Mouse (Mus musculus) liver, adult 2 months (tissue): ENCODE measurements around the gene Dnah7b. TPM values are rescaled to one million over a fixed set of nuclear protein-coding genes. Genes with fewer than 3 reads are reported as not detected.

Source experiments
- DNase-seq: peaks from one replicate; pipeline ENCODE4 v3.0.0-alpha.2; 2011; ENCODE audit warnings: low read depth, low spot score; ENCODE audit errors: extremely low read depth
- H3K27ac ChIP-seq: fragments of 200-500 bp; replicated peaks from 2 replicates; pipeline ENCODE4 v1.5.1; 2012; ENCODE audit warnings: low read depth, mild to moderate bottlenecking, control low read depth, inconsistent platforms, low read length; ENCODE audit not compliant: insufficient read depth
- H3K27me3 ChIP-seq: fragments of 200-500 bp; 2 replicates; pipeline ENCODE4 v1.6.1; 2012; ENCODE audit warnings: mild to moderate bottlenecking, moderate library complexity, low read length, inconsistent platforms; ENCODE audit not compliant: control insufficient read depth, insufficient read depth
- H3K36me3 ChIP-seq: fragments of 200-500 bp; 2 replicates; pipeline ENCODE4 v1.6.1; 2012; ENCODE audit warnings: low read length, inconsistent platforms; ENCODE audit not compliant: control insufficient read depth, insufficient read depth
- H3K4me1 ChIP-seq: fragments of 200-500 bp; 2 replicates; pipeline ENCODE4 v1.6.1; 2011; ENCODE audit warnings: low read length; ENCODE audit not compliant: control insufficient read depth, insufficient read depth
- H3K4me3 ChIP-seq: fragments of 200-500 bp; 2 replicates; pipeline ENCODE4 v1.5.1; 2011; ENCODE audit warnings: low read depth, mild to moderate bottlenecking, control low read depth, low read length, moderate library complexity; ENCODE audit not compliant: insufficient read depth
- H3K79me2 ChIP-seq: fragments of 200-500 bp; 2 replicates; pipeline ENCODE4 v1.6.1; 2012; ENCODE audit warnings: inconsistent platforms, mild to moderate bottlenecking, low read length, moderate library complexity; ENCODE audit not compliant: control insufficient read depth, insufficient read depth
- H3K9ac ChIP-seq: fragments of 200-500 bp; 2 replicates; pipeline ENCODE4 v1.6.1; 2012; ENCODE audit warnings: low read depth, mild to moderate bottlenecking, control low read depth, inconsistent platforms, low read length
- CTCF ChIP-seq: fragments of 200-500 bp; IDR thresholded peaks from 2 replicates; pipeline ENCODE4 v1.5.1; 2011; ENCODE audit warnings: low read depth, low read length, control low read depth
- POLR2A ChIP-seq: fragments of 200-500 bp; IDR thresholded peaks from 2 replicates; pipeline ENCODE4 v1.6.1; 2011; ENCODE audit warnings: low read length, control low read depth; ENCODE audit not compliant: insufficient read depth; ENCODE audit errors: extremely low read depth
- WGBS: fragments of 180-500 bp; shearing (Covaris S2); methylation state at CpG from one replicate; pipeline ENCODE4 v1.1.7; 2018; 5-methylcytosine and 5-hydroxymethylcytosine counted together
- polyA plus RNA-seq: library from polyadenylated mRNA; depleted of rRNA; stranded (reverse); fragments of >200 nt; gene quantifications from 2 replicates; pipeline ENCODE4 v1.2.3, GENCODE M21; 2012; rRNA removed
- total RNA-seq: library from RNA; depleted of rRNA; stranded (reverse); fragments of >200 nt; gene quantifications from 2 replicates; pipeline ENCODE4 v1.2.3, GENCODE M21; 2014; rRNA removed

Dnah7b gene
- total RNA-seq, result 0.13 and 0.18 TPM in 2 replicates
- 0.10 TPM in 1 of 2 replicates, not detected in the other for polyA plus RNA-seq

GRCm38 (mm10) chr1:46066015-46066414 is at the start of gene Dnah7b:
TSS of gene Dnah7b (plus strand) at chr1:46066315.
- no peak for DNase-seq
- Histone ChIP-seq H3K4me3 (peak within 1 kb of the TSS; percentile 63), H3K9ac (peak within 1 kb of the TSS; percentile 66), H3K27ac (no peak within 1 kb of the TSS), H3K27me3 (no peaks in the 10 kb centered on the region), H3K36me3 (no peaks in the 10 kb centered on the region), H3K4me1 (0 out of 2 replicates have a peak, but pooled peaks cover 4% of the 10 kb centered on the region), H3K79me2 (no peaks in the 10 kb centered on the region)
- TF ChIP-seq CTCF (no peak), POLR2A (no peak)
- 41% methylated on average over 1 of the region's 1 CpGs for WGBS

- Histone ChIP-seq H3K27ac (no peak overlapping the region), H3K36me3 (no peaks in the 10 kb centered on the region), H3K27me3 (no peaks in the 10 kb centered on the region), H3K4me1 (no peaks in the 10 kb centered on the region), H3K4me3 (no peak overlapping the region), H3K9ac (no peak overlapping the region), H3K79me2 (no peaks in the 10 kb centered on the region)
- DNase-seq, result peak; percentile 10
- TF ChIP-seq POLR2A (no peak), CTCF (no peak)
- WGBS, result 48% methylated on average over 2 of the region's 2 CpGs
Measured at GRCm38 (mm10) chr1:46018382-46018977, 47.6 kb upstream of the Dnah7b start.

GRCm38 (mm10) chr1:46022262-46022661 is 43.9 kb upstream of the Dnah7b start:
- H3K36me3 ChIP-seq, result no peaks in the 10 kb centered on the region
- no peak overlapping the region for H3K4me3 ChIP-seq
- peak; percentile 10 for DNase-seq
- no peaks in the 10 kb centered on the region for H3K4me1 ChIP-seq
- no peak overlapping the region for H3K9ac ChIP-seq
- no peaks in the 10 kb centered on the region for H3K27me3 ChIP-seq
- TF ChIP-seq POLR2A, result no peak
- TF ChIP-seq CTCF, result no peak
- 32% methylated on average over 2 of the region's 2 CpGs for WGBS
- H3K27ac ChIP-seq, result no peak overlapping the region
- no peaks in the 10 kb centered on the region for H3K79me2 ChIP-seq

- TF ChIP-seq POLR2A, result no peak
- TF ChIP-seq CTCF, result no peak
- Histone ChIP-seq H3K27me3 (no peaks in the 10 kb centered on the region), H3K36me3 (no peaks in the 10 kb centered on the region), H3K9ac (no peak overlapping the region), H3K79me2 (no peaks in the 10 kb centered on the region), H3K4me1 (no peaks in the 10 kb centered on the region), H3K27ac (no peak overlapping the region), H3K4me3 (no peak overlapping the region)
- 64% methylated on average over 1 of the region's 1 CpGs for WGBS
- DNase-seq, result peak; percentile 8
Measured at GRCm38 (mm10) chr1:46031993-46032555, 34.0 kb upstream of the Dnah7b start.

GRCm38 (mm10) chr1:46048188-46048587 is 17.9 kb upstream of the Dnah7b start:
- DNase-seq, result peak; percentile 41
- Histone ChIP-seq H3K4me1 (no peaks in the 10 kb centered on the region), H3K36me3 (no peaks in the 10 kb centered on the region), H3K27ac (no peak overlapping the region), H3K9ac (no peak overlapping the region), H3K4me3 (no peak overlapping the region), H3K79me2 (no peaks in the 10 kb centered on the region), H3K27me3 (no peaks in the 10 kb centered on the region)
- TF ChIP-seq POLR2A (no peak), CTCF (no peak)
